11 mouse cellular contexts compared by ENCODE assay signal in the genomic region with DNA sequence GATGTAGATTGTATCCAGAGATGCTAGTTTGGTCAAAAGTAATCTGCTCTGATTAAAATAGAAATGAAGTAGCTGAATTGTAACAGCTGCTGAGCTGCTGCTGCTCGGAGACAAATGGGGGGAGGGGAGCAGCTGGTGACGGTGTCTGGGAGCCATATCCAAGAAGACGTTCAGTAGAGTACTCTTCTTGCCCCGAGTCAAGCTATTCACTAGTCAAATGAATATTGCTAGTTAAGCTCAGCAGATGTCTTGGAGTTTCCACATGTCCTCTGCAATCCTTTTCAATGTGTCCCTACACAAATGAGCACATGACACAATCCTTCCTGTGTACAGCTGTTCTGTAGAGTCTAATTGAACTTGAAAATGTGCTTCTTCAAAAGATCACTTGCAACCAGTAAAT.
A peak's percentile ranks its signal among the peaks of the same experiment; 100 is the strongest.
DNase-seq lines count a peak whose midpoint lies in the region; ATAC-seq and TF ChIP-seq lines count a peak whose summit lies in the region.
"Had no signal": no experiment of that assay in that cellular context is flagged by ENCODE, and none has a peak within 500 bp of the region (broad histone marks: within the 10 kb centered on the region; RNA-seq: fewer than 3 reads in every experiment).

No protein-coding gene starts in this region.

- no peaks in the 10 kb centered on the region for H3K36me3 ChIP-seq in heart, embryonic 10.5 days
- no peaks in the 10 kb centered on the region for H3K36me3 ChIP-seq in testis, adult 2 months (ENCODE audit: control insufficient read depth, insufficient read depth, low read length)
- no peaks in the 10 kb centered on the region for H3K36me3 ChIP-seq in hindbrain, embryonic 11.5 days (ENCODE audit: control insufficient read depth, insufficient read depth, low read length)
- H3K36me3 ChIP-seq: intestine, embryonic 15.5 days had no signal

- H3K9me3 ChIP-seq in heart, embryonic 10.5 days = no peaks in the 10 kb centered on the region
- H3K9me3 ChIP-seq in hindbrain, embryonic 11.5 days (ENCODE audit: control insufficient read depth, low read length) = no peaks in the 10 kb centered on the region
- H3K9me3 ChIP-seq: intestine, embryonic 15.5 days had no signal

- no peak for TF ChIP-seq CTCF in testis, adult 2 months (IDR thresholded peaks at IDR 0.05; ENCODE audit: control insufficient read depth, insufficient read depth, insufficient replicate concordance, low read depth, low read length)

- peak; percentile 30 for DNase-seq in heart, embryonic 10.5 days (ENCODE audit: low spot score)
- DNase-seq in heart, postnatal 4 days = no peak
- DNase-seq in testis, postnatal 14 days (ENCODE audit: low spot score) = no peak
- DNase-seq in hindbrain, embryonic 11.5 days (ENCODE audit: low spot score) = peak; percentile 43
- DNase-seq in retina, embryonic 14.5 days (ENCODE audit: low spot score) = peak; percentile 61
- DNase-seq in cerebellum, postnatal 25 days = no peak
- no peak for DNase-seq in left cerebral cortex, adult 11 months (ENCODE audit: low spot score)
- DNase-seq: heart, adult 2 months had no signal

- H3K27me3 ChIP-seq in heart, embryonic 10.5 days (ENCODE audit: insufficient read depth, poor library complexity, severe bottlenecking) = no peaks in the 10 kb centered on the region
- H3K27me3 ChIP-seq in testis, adult 2 months (ENCODE audit: control insufficient read depth, insufficient read depth, low read length) = no peaks in the 10 kb centered on the region
- no peaks in the 10 kb centered on the region for H3K27me3 ChIP-seq in hindbrain, embryonic 11.5 days (ENCODE audit: control insufficient read depth, insufficient read depth, low read length)
- H3K27me3 ChIP-seq: intestine, embryonic 15.5 days had no signal

- TF ChIP-seq POLR2A in testis, adult 2 months (IDR thresholded peaks at IDR 0.05; ENCODE audit: control insufficient read depth, low read depth, low read length) = no peak

- WGBS in heart, embryonic 10.5 days = 51% methylated on average over 4 of the region's 4 CpGs
- 34% methylated on average over 4 of the region's 4 CpGs for WGBS in hindbrain, embryonic 11.5 days

- no peak overlapping the region for H3K4me3 ChIP-seq in heart, embryonic 10.5 days
- H3K4me3 ChIP-seq in testis, adult 2 months (ENCODE audit: control insufficient read depth, low read depth, low read length) = no peak overlapping the region
- H3K4me3 ChIP-seq in hindbrain, embryonic 11.5 days (ENCODE audit: low read depth, low read length) = no peak overlapping the region
- H3K4me3 ChIP-seq: heart, adult 2 months; intestine, embryonic 15.5 days had no signal

- no peak overlapping the region for H3K4me2 ChIP-seq in hindbrain, embryonic 11.5 days (replicated peaks; ENCODE audit: low read depth, low read length)
- H3K4me2 ChIP-seq: intestine, embryonic 15.5 days had no signal

- H3K27ac ChIP-seq in heart, embryonic 10.5 days = no peak overlapping the region
- peak overlapping the region; percentile 42; the same call in 1 of the 2 replicates for H3K27ac ChIP-seq in testis, adult 2 months (ENCODE audit: control insufficient read depth, insufficient read depth, low read depth, low read length)
- no peak overlapping the region for H3K27ac ChIP-seq in hindbrain, embryonic 11.5 days (ENCODE audit: low read depth, low read length)
- H3K27ac ChIP-seq: heart, adult 2 months; intestine, embryonic 15.5 days had no signal

- peaks cover 29% of the 10 kb centered on the region for H3K4me1 ChIP-seq in heart, embryonic 10.5 days
- H3K4me1 ChIP-seq in testis, adult 2 months (ENCODE audit: control insufficient read depth, insufficient read depth, low read length) = peaks cover 16% of the 10 kb centered on the region
- H3K4me1 ChIP-seq in hindbrain, embryonic 11.5 days (replicated peaks; ENCODE audit: control insufficient read depth, insufficient read depth, low read length) = peaks cover 5% of the 10 kb centered on the region; the same call in 1 of the 2 replicates

- ATAC-seq in hindbrain, embryonic 11.5 days (ENCODE audit: low FRiP score) = no peak; the same call in 1 of the 2 replicates
- ATAC-seq: activated CD4-positive, CD25-positive, alpha-beta regulatory T cell, adult 4 months; intestine, embryonic 15.5 days had no signal

- no peak overlapping the region for H3K9ac ChIP-seq in hindbrain, embryonic 11.5 days (ENCODE audit: low read depth, low read length)
- H3K9ac ChIP-seq: intestine, embryonic 15.5 days had no signal

Comparison
In these comparisons a context has a peak if more than half of its experiments do, and no peak if none do; other contexts are left out.
1. DNase-seq: peak in heart, embryonic 10.5 days (single experiment), hindbrain, embryonic 11.5 days (single experiment) and retina, embryonic 14.5 days (single experiment); none in heart, postnatal 4 days (single experiment), testis, postnatal 14 days (single experiment), cerebellum, postnatal 25 days (0 of 2) and left cerebral cortex, adult 11 months (single experiment).